Mouse (Mus musculus) skeletal muscle tissue, adult 2 months (tissue): ENCODE data around the gene D11Wsu47e.

Source experiments
- DNase-seq: peaks from one replicate; pipeline ENCODE4 v3.0.0-alpha.2; 2012; ENCODE audit warnings: low read depth, low spot score

Gene D11Wsu47e

DNA sequence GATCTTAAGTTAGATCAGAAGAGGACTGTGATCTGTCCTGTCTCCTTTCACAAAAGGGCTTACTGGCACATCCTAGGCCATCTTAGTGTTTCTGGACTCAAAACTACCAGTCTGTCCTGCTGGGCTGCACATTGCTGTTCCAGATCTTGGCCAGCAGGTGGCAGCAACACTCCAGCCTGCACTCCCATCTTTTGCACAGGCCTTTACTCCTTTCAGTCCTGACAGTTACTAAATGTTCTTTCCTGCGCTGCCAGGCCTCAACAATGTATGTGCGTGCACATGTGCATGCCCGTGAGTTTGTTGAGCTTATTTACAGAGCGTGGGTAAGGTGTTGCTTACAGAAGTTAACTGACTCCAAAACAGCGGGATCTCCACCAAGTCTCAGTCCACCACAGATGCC lies 19.5 kb downstream of the D11Wsu47e start:
- peak; percentile 55 for DNase-seq

DNA sequence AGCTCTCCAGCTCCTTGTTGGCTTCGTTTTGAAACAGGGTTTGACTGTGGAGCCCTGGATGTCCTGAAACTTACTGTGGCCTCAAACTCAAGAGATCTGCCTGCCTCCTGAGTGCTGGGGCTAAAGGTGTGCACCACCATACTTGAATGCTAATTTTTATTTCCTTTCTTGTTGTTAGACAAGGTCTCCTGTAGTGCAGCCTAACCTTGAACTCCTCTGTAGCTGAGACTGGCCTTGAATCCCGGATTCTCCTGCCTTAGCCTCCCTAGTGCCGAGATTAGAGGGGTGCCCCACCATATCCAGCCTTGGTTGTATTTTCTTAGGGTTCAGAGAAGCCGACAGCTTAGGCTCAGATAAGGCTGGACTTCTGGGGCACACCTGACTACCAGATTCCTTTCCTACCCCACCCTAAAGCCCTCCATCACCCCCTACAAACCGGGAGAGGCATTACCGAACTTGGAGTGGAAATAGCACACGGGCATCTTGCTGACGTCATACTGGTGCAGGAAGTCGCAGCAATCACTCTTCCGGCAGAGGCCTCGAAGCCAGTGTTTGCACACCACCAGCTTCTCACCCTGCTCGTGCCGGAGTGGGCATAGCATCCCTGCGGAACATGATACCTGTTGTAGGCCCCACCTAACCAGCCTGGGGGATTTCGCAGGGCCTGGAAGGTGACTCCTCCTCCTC lies 21.9 kb downstream of the D11Wsu47e start:
- DNase-seq: no peak

GRCm38 (mm10) chr11:113708629-113709213 lies 24.5 kb downstream of the D11Wsu47e start:
- DNase-seq: no peak

DNA sequence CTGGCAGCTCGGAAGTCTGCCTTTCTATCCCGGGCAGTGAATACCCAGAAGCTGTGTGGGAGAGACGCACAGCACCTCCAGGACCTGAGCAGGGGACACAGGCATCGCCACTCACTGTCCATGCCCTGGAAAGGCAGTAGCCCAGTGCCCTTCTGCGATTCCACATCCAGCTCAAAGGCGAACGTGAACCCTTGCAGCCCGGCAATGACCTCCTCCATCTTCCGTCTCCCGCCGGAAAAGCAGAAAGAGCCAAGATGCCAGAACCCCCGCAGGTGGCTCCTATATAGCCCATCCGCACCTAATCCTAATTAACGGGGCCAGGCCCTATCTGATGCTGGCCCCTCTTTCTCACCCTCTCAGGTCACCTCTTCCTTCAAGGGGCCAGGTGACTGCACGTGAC lies 25.1 kb downstream of the D11Wsu47e start:
- no peak for DNase-seq

- no peak for DNase-seq
Observed at GRCm38 (mm10) chr11:113709731-113710256, 25.6 kb downstream of the D11Wsu47e start, which contains the start of gene Cpsf4l. Gene Cpsf4l (minus strand): TSS chr11:113710017.

- no peak for DNase-seq
Observed at GRCm38 (mm10) chr11:113710257-113710777, 26.1 kb downstream of the D11Wsu47e start.

DNA sequence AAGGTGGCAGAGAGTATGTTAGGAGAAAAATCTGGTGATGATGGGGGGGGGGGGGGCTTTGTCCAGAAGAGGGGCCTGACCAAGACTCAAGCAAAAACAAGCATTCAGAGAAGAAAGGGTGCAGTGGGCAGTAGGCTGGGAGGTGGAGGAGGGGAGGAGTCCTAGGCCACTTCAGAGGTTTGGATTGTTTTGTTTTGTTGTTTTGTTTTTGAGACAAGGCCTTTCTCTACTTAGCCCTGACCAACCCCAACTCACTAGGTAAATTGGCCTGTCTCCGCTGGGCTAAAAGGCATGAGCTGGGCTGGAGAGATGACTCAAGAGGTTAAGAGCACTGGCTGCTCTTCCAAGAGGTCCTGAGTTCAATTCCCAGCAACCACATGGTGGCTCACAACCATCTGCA lies 26.8 kb downstream of the D11Wsu47e start:
- DNase-seq: no peak

- DNase-seq: no peak
Observed at GRCm38 (mm10) chr11:113715078-113715674, 31.0 kb downstream of the D11Wsu47e start.

DNA sequence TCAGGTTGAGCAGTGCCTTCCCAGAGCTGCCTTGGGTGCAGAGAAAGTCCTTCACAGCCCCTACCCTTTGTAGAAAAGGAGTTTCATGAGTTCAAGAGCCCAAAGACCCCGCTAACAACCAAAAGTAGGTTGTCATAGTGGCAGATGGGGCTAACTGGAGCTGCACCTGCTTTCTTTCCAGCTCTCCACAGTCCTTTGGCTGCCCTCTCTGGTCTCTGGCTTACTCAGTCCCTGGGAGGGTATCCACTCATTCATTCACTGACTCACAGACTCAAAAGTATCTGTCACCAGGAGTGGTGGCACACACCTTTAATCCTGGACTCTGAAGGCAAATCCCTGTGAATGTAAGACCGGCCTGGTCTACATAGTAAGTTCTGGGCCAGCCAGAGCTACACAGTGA lies 31.9 kb downstream of the D11Wsu47e start:
- DNase-seq: no peak

GRCm38 (mm10) chr11:113717767-113718424 lies 33.7 kb downstream of the D11Wsu47e start:
- no peak for DNase-seq

DNA sequence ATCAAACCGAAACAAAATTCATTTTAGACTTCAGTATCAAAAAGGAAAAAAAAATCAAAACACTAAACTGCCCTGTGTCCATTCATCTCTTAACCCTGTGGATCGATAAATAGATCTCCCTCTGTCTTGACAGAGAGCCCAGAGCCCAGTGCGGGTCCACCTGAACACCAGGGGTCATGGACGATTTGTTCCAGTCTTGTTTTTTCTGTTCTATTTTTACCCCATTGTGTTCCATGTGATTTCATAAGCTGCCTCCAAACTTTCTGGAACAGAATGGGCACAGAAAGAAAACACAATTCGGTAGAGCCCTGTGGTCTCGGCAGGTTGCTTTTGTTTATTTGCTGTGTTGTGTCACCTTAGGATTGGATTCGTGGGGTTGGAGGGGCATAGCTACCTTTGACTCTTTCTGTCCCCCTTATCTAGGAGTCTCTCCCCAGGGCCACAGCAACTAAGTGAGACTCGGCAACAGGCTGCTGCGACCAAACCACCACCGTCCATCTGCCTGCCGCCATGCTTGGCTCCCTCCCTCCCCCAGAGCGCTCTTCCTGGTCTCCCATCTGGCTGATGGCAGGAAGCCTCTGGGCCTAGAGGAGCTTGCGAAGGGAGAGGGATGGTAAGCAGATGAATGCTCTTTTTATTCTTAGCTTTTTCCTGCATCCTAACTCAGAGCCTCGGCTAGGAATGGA lies 38.3 kb downstream of the D11Wsu47e start:
- DNase-seq: no peak

GRCm38 (mm10) chr11:113725235-113726048 lies 41.2 kb downstream of the D11Wsu47e start:
- DNase-seq: peak; percentile 42

GRCm38 (mm10) chr11:113726994-113727888 lies 43.0 kb downstream of the D11Wsu47e start:
- no peak for DNase-seq

DNA sequence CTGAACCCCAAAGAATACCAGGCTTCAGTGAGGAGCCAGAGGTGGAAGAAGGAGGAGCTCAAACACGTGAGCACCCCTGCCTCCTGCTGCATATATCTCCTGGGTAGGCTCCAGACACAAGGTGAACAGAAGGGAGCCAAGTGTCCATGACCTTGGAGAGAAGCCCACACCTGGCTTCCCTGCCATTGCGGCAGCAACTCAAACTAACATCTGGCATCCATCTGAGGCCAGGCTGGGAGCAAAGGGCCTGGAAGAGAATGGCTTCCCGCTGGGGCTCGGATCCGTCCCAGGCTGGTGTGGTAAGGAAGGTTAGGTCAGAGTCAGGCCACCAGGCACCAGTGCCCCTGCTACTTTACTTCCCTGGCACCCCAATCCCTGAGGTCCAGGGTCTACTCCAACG lies 43.8 kb downstream of the D11Wsu47e start:
- DNase-seq: no peak

DNA sequence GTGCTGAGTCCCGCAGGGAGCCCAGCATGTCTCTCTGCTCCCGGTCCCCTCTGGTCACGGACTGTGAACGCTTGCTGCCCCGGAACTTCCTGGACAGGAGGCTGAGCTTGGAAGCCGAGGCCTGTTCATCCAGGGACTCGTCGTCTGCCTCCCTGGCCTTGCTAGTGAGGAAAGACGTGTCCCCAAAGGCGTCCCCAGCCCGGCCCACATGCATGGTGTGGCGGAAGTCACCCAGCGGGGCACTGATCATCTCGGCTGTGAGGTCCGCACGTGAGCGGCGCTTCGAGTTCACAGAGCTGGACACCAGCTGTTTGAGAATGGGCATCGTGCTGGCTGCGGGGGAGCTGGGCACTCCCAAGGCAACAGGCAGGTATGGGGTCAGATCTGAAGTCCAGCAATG lies 45.0 kb downstream of the D11Wsu47e start:
- DNase-seq: no peak

- no peak for DNase-seq
Observed at GRCm38 (mm10) chr11:113729917-113730316, 45.7 kb downstream of the D11Wsu47e start.

GRCm38 (mm10) chr11:113730879-113731278 lies 46.7 kb downstream of the D11Wsu47e start:
- no peak for DNase-seq

GRCm38 (mm10) chr11:113731945-113732612 lies 47.9 kb downstream of the D11Wsu47e start:
- no peak for DNase-seq
